Mouse (Mus musculus) yolk sac, embryonic 10.5 days (tissue): ENCODE measurements around the gene Olfr633.
"Not testable (repeated sequence)": the region's sequence is repeated elsewhere in the genome, so short reads cannot be mapped to it uniquely, and the experiment has no call there.

Experiments used
- DNase-seq: peaks from one replicate; pipeline ENCODE4 v3.0.0-alpha.2; 2017; ENCODE audit warnings: low spot score

Gene Olfr633

DNA sequence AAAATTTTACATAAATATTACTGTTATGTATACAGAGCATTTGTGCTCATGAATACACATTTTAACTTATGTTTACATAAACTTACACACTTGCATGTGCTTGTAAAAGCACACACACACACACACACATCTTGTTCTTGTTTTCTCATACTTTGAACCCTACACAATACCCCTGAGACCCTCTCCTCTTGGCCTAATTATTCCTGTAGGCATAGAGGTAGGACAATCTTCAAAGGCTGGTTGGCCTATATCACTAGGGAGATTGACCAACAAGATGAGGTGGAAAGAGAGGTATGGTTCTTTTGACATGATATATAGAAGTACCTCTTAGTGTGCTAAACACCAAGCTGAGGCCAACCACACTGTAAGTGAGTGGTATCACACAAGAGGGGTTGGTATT lies at the start of gene Olfr633:
Olfr633 (plus strand) TSS at position 301 of the 400 bp plus-strand sequence.
- DNase-seq, result no peak

GRCm38 (mm10) chr7:103903187-103903586 lies 41.0 kb upstream of the Olfr633 start, which contains the start of gene Olfr65:
Olfr65 (plus strand) TSS chr7:103903487.
- no peak for DNase-seq

DNA sequence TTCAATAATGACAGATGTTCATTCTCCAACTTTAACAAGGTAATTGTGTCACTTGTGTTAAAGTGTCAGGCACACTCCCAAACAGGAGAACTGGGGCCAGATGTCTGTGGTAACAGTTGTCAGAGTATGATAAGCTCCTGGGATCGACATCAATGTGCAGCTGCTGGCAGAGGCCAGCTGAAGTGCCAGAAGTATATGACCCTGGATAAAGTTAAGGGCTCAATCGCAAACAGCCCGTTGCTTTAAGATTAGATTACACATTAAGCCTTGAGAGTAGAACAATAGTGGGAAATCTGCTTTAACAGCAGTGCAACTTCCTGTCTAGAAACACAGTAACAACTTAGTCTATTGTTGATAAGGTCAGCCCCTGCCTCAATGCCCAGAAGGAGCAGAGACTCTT lies 34.2 kb upstream of the Olfr633 start:
- peak; percentile 27 for DNase-seq

- DNase-seq, result peak; percentile 7
These were observed 31.2 kb upstream of the Olfr633 start for GRCm38 (mm10) chr7:103912969-103913511.

DNA sequence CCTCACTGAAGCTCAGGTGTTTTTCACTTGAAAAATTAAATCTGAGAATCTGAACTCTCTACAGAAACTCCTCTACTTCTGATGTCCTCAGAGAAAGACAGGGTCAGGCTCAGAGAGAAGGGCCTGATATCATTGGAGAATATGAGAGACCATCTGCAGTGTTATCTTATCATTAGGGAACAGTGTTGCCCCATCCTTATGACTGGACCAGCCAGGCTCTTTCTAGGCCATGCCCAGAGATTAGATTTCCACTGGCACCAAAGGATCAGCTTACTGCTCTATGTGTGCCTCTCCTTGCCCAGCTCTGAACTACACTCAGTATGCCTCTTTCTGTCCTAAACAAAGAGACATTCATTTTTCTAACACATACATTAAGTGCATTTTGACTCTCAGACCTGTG lies 28.9 kb upstream of the Olfr633 start:
- DNase-seq, result peak; percentile 7

DNA sequence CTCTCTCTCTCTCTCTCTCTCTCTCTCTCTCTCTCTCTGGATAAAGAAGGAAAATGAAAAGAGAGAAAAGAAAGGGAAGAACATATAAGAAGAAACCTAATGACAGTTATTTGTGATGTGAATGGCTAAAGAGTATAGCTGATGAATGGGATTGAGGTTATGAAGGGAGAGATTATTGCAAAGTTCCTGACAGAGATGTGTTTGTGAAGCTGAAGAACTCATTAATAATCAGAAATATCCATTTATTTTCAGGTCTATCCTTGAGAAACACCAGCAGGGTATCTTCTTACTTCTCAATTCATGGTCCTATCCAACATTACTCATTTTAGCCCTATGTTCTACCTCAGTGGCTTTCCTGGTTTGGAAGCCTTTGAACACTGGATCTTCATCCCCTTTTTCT lies 15.7 kb upstream of the Olfr633 start, which contains the start of gene Olfr631:
Olfr631 (plus strand) TSS at position 301 of the 400 bp plus-strand sequence.
- no peak for DNase-seq

GRCm38 (mm10) chr7:103934264-103934663 lies 10.0 kb upstream of the Olfr633 start, which contains the start of gene Olfr632:
Olfr632 (plus strand) TSS chr7:103934347.
- no peak for DNase-seq

GRCm38 (mm10) chr7:103942730-103943129 lies 1.5 kb upstream of the Olfr633 start:
- DNase-seq, result peak; percentile 9

- not testable (repeated sequence) for DNase-seq
These were observed 22.6 kb downstream of the Olfr633 start for GRCm38 (mm10) chr7:103966873-103967272.

GRCm38 (mm10) chr7:103970852-103971251 lies 26.6 kb downstream of the Olfr633 start, which contains the start of gene Olfr635:
Olfr635 (plus strand) TSS chr7:103971152.
- DNase-seq, result no peak

DNA sequence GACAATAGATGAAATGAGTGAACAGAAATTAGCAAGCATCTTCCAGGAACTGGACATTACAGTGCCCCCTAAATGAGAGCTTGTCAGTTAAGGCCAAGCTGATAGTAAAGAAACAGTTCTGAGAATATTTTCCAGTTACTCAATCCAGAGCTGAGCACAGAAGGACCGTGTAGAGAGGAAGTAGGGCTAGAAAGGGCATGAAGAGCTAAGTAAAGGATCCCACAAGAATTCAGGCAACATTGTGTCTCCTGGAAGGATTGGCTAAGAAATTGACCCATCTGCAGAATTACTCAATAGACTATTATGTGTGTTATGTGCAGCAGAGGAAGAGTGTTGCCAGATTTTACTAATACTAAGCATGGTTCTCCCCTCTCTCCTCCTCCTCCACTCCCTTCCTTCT lies 27.5 kb downstream of the Olfr633 start:
- DNase-seq, result no peak

GRCm38 (mm10) chr7:103998446-103998845 lies 54.2 kb downstream of the Olfr633 start, which contains the start of gene Olfr638:
Olfr638 (plus strand) TSS chr7:103998746.
- DNase-seq, result no peak
